Mouse (Mus musculus): ENCODE results near the gene Tmem150b.

Gene Tmem150b

DNA sequence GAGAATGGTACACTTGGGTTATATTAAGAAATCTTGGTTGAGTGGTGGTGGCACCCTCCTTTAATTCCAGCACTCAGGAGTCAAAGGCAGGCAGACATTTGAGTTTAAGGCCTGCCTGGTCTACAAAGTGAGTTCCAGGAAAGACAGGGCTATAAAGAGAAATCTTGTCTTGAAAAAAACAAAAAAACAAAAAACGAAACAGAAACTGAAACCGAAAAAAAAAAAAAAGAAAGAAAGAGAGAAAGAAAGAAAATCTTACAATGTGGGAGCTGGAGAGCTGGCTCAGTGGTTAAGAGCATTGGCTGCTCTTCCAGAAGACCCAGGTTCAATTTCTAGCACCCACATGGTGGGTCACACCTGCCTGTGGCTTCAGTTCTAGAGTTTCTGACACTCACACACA lies 61.3 kb downstream of the Tmem150b start:
- DNase-seq (ENCODE audit: low read depth, low spot score) = no peak

DNA sequence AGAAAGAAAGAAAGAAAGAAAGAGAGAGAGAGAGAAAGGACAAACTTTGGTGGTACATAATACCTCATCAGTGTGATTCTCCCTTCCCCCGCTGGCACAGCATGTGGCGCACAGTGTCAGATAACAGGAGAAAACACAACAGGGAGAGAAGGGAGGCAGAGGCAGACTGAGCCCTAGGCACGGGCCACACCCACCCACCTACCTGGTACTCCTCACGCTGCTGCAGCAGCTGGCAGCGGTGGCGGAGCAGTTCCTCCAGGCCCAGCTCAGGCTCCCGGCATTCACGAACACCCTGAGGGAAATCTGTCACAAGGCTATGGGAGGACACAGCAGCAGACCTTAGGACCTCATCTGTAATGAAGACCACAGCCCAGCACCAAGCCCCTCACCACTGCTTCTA lies 61.9 kb downstream of the Tmem150b start:
- DNase-seq (ENCODE audit: low read depth, low spot score) = no peak

DNA sequence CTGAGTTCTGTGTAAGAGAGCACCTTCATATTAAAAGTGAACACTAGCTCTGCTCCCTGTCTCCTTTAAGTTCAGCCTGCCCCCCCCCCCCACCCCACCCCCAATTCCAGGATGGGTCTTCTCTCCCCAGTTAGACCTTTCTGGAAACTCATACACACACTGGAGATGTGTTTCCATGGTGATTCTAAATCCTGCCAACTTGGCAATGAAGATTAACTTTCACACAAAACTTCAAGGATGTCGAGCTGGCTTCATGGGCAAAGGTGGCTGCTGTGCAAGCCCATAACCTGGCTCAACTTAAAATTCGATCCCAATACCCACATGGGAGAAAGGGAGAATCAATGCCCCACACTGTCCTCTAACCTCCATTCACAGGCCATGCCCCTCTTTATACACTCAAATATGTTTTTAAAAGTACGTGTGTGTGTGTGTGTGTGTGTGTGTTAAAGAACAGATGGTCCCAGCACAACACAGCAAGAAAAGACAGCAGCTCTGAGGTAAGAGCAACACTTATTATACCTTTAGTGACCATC lies 65.1 kb downstream of the Tmem150b start:
- peak; percentile 24 for DNase-seq (ENCODE audit: low read depth, low spot score)

DNA sequence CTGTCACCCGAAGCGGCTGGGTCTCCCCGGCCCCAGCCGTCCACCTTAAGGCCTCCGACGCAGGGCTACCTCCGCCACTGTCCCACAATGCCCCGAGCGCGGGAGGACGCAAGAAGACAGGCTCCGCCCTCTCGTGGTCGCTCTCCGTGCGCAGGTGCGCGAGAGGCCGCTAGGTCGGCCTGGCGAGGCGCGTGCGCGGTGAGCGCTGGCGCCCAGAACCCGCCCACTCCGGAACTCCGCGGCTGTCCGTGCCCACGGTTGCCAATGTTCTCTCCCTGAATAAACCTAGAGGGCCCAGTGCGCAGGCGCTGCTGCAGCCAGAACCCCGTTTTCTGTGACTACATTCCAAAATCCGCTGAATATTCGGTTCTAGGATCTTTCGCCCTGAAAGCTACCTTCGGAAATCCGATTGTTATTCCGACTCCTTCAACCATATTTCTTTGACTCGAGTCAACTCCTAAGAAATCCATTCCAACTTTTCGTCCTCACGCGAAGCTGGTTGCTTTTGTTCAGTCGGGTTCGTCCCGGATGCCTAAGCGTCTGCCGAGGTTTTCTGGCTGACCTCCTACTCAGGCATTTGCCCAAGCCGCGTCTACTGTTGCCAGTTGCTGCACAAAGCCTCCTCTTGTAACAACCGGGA lies 66.0 kb downstream of the Tmem150b start, which contains the start of gene Ppp6r1:
Ppp6r1 (minus strand) TSS at position 108 of the 640 bp plus-strand sequence.
- DNase-seq (ENCODE audit: low read depth, low spot score) = peak; percentile 98

DNA sequence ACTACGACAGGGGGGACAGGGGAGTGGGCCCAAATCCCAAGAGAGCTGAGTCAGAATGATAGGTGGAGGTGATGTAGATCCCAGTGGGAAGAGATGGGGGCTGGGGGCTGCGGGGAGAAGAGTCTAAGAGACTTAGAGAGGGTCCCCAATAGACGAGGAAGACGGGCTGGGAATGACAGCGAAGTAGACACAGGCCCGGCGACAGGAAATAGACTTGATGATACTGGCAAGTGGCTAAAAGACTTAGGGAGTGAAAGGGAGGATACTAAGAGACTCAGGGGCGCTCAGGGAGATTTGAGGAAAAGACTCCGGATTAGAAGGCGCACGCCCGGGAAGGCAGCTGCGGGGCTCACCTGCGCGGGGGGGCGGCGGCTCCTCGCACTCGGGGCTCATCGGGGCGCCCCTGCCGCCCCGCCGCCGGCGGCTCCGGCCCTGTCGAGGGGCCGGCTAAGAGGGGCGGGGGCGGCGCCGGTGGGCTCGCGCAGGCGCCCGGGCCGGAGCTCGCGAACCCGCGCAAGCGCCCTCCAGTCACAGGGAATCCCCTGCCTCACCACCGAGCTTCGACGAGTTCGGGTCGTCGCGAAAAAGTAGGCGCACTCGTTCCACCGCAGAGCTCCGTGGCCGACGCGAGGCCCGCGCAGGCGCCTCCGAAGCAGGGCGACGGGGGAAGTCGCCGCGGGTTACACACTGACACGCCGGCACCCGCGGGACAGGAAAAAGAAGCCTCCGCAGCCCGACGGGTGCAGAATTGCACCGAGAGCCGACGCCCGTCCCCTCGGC lies 66.7 kb downstream of the Tmem150b start:
- peak; percentile 63 for DNase-seq (ENCODE audit: low read depth, low spot score)

DNA sequence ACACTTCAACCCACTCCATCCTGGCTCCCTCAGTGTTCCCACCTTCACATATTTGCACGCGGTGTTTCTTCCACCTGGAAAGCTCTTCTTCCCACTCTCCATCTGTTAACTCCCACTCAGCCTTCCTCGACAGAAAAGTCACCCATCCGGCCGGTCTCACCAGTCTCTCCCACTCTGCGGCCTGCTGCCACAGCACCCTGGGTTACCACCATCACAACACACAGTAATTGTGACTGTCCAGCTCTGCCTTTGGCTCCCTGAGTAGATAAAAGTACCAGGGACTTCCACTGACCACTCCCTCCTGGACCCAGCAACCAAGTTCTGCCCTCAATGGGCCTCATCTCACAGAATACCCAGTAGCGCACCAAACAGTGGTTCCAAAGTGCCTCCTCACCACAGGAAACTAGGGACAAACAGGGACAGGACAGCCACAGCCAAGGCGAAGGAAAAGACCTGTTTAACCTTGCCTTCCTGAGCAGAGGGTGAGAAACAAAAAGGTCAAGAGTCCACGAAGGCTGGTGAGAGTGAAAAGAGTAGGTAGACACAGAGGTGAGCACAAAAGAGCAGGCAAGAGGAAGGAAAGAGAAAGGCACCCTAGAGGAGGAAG lies 67.4 kb downstream of the Tmem150b start:
- DNase-seq (ENCODE audit: low read depth, low spot score) = no peak

Measured in A20 (cell line).